Mouse (Mus musculus) liver, embryonic 16.5 days (tissue): ENCODE results near the gene Mcl1. TPM values are rescaled to one million over a fixed set of nuclear protein-coding genes. Genes with fewer than 3 reads are reported as not detected.

Source experiments
- ATAC-seq: fragments of 200-750 bp; cut with Nextera tagmentation; 2 replicates; pipeline ENCODE4 v1.8.0; 2017; ENCODE audit warnings: low read depth, mild to moderate bottlenecking, moderate number of reproducible peaks, moderate library complexity
- H3K27ac ChIP-seq: fragments of 300-500 bp; sonication (generic); 2 replicates; pipeline ENCODE4 v1.5.1; 2014; ENCODE audit warnings: mild to moderate bottlenecking, low read length
- H3K27me3 ChIP-seq: fragments of 300-500 bp; sonication (generic); 2 replicates; pipeline ENCODE4 v1.6.1; 2014; ENCODE audit warnings: low read depth, low read length, mixed read lengths; ENCODE audit not compliant: control insufficient read depth, insufficient read depth
- H3K36me3 ChIP-seq: fragments of 300-500 bp; sonication (generic); 2 replicates; pipeline ENCODE4 v1.6.1; 2014; ENCODE audit warnings: mild to moderate bottlenecking; ENCODE audit not compliant: control insufficient read depth, insufficient read depth
- H3K4me1 ChIP-seq: fragments of 300-500 bp; sonication (generic); 2 replicates; pipeline ENCODE4 v1.6.1; 2014; ENCODE audit warnings: low read depth, low read length, mixed read lengths; ENCODE audit not compliant: control insufficient read depth
- H3K4me2 ChIP-seq: fragments of 300-500 bp; sonication (generic); 2 replicates; pipeline ENCODE4 v1.6.1; 2014; ENCODE audit warnings: low read depth, low read length, mixed read lengths
- H3K4me3 ChIP-seq: fragments of 300-500 bp; sonication (generic); 2 replicates; pipeline ENCODE4 v1.5.1; 2014; ENCODE audit warnings: low read depth, mild to moderate bottlenecking, low read length
- H3K9ac ChIP-seq: fragments of 300-500 bp; sonication (generic); 2 replicates; pipeline ENCODE4 v1.6.1; 2014; ENCODE audit warnings: low read depth, low read length
- H3K9me3 ChIP-seq: fragments of 300-500 bp; sonication (generic); replicated peaks from 2 replicates; pipeline ENCODE4 v1.6.1; 2016; ENCODE audit warnings: low read length; ENCODE audit not compliant: control insufficient read depth
- WGBS: fragments of 180-500 bp; shearing (Covaris S2); extraction: QIAGEN DNeasy Blood & Tissue Kit; methylation state at CpG from one replicate; pipeline ENCODE4 v1.1.7; 2014; ENCODE audit not compliant: insufficient replicate concordance; 5-methylcytosine and 5-hydroxymethylcytosine counted together
- polyA plus RNA-seq: library from polyadenylated mRNA; unstranded; fragments of >200 nt; fragmentation: Nextera tagmentation; extraction: Ambion mirVana; gene quantifications from 2 replicates; pipeline ENCODE4 v1.2.1, GENCODE M21; 2015

Mcl1 gene
- polyA plus RNA-seq, 1 experiment from 2014 or later, result 14.5 TPM

DNA sequence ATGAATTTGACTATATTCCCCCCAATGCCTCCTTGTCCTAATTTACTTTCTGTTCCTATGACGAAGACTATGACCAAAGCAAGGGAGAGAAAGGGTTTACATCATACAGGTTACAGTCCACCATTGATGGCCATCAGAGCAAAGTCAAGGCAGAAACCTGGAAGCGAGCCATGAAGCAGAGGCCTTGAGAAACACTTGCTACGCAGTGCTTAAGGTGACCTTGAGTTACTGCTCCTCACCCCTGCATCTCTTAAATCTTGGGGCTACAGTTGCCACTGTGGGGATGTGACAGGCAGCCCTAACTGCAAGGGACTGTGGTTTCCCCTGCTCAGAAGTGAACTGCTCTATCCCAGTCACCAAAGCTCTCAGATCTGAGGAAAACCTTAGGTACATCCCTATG is 44.7 kb downstream of the Mcl1 start:
- WGBS, result 73% methylated on average over 3 of the region's 3 CpGs
- Histone ChIP-seq H3K36me3 (no peaks in the 10 kb centered on the region), H3K27me3 (no peaks in the 10 kb centered on the region), H3K4me3 (no peak overlapping the region), H3K27ac (no peak overlapping the region), H3K4me2 (no peak overlapping the region), H3K4me1 (peaks cover 6% of the 10 kb centered on the region), H3K9ac (no peak overlapping the region), H3K9me3 (no peaks in the 10 kb centered on the region)
- ATAC-seq, result no peak

DNA sequence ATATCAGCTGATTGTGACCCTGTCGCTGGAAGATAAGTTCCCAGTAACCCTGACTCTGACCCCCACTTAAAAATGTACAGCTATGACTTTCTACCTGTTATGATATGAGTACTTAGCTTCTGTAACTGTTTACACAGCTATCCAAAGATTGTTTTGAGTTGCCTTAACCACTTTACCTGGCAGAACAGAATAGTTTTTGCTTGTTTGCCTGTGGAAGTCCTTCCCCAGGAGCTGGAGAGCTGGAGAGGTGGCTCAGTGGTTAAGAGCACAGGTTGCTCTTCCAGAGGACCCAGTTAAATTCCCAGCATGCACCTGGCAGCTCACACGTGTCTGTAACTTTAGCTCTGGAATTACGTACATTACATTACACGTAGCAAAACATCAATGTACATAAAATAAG is 46.0 kb downstream of the Mcl1 start:
- H3K36me3 ChIP-seq, result no peaks in the 10 kb centered on the region
- H3K4me1 ChIP-seq, result peaks cover 6% of the 10 kb centered on the region
- H3K4me2 ChIP-seq, result no peak overlapping the region
- H3K4me3 ChIP-seq, result no peak overlapping the region
- 67% methylated on average over 4 of the region's 4 CpGs for WGBS
- no peak overlapping the region for H3K27ac ChIP-seq
- H3K27me3 ChIP-seq, result no peaks in the 10 kb centered on the region
- no peaks in the 10 kb centered on the region for H3K9me3 ChIP-seq
- ATAC-seq, result no peak
- no peak overlapping the region for H3K9ac ChIP-seq

DNA sequence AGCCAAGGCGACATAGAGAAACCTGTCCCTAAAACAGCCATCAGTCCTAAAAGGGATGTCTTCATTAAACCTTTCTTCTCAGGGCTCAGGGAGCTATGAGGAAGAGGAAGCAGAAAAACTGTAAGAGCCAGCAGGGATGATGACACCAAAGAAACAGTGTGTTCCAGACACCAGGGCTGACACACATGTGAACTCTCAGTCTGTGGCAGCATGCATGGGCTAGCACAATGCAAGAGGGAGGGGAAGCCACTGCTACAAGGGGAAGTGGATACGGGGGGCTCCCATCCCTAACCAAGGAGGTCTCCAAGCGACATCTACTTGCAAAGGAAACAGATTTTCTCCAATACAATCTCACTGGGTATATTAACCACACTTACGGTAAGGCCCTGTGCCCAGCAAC is 47.7 kb downstream of the Mcl1 start:
- H3K27ac ChIP-seq, result no peak overlapping the region
- no peak overlapping the region for H3K9ac ChIP-seq
- ATAC-seq, result no peak; the same call in 1 of the 2 replicates
- H3K27me3 ChIP-seq, result no peaks in the 10 kb centered on the region
- peaks cover 6% of the 10 kb centered on the region for H3K4me1 ChIP-seq
- H3K9me3 ChIP-seq, result no peaks in the 10 kb centered on the region
- WGBS, result 50% methylated on average over 4 of the region's 4 CpGs
- no peak overlapping the region for H3K4me2 ChIP-seq
- no peak overlapping the region for H3K4me3 ChIP-seq
- no peaks in the 10 kb centered on the region for H3K36me3 ChIP-seq

DNA sequence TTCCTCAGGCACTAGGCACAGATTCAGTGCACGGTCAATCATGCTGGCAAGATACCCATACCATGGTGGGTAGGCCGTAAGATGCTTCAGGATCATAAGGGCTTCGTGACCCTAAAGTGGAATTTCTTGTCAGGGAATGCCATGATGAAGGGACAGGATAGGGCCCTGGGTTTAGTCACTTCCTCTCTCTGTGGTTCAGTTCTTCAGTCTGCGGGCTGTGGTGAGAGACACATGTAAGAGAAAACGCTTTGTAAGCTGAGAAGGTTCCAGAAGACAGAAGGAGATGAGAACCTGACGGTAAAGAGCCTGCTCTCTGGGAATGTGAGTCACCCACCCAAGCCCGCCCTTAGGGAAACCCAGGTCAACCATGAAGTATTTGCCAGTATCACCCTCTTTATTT is 48.9 kb downstream of the Mcl1 start:
- no peak for ATAC-seq
- H3K4me3 ChIP-seq, result no peak overlapping the region
- H3K4me2 ChIP-seq, result no peak overlapping the region
- H3K9me3 ChIP-seq, result no peaks in the 10 kb centered on the region
- H3K27ac ChIP-seq, result no peak overlapping the region
- no peak overlapping the region for H3K9ac ChIP-seq
- no peaks in the 10 kb centered on the region for H3K27me3 ChIP-seq
- H3K36me3 ChIP-seq, result no peaks in the 10 kb centered on the region
- 40% methylated on average over 7 of the region's 7 CpGs for WGBS
- H3K4me1 ChIP-seq, result no peaks in the 10 kb centered on the region

DNA sequence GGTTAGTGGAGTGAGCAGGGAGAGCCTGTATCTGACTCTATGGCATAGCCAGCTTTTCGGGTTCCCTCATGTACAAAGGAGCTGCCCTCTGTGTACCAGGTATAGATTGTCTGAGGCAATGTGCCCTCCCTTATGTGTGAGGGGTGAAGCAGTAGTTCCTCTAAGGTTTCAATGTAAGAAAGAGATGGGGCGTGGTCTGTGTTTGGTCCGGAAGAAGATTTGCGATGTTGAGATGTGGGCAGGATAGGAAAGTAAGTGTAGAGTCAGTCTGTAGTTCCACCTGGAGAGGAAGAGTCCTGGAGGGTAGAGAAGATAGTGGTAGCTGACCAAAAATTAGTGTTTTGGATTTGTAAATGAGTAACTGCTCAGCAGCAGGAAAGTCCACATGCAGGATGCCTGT is 50.5 kb downstream of the Mcl1 start:
- no peak for ATAC-seq
- Histone ChIP-seq H3K36me3 (no peaks in the 10 kb centered on the region), H3K4me3 (no peak overlapping the region), H3K27ac (no peak overlapping the region), H3K9me3 (no peaks in the 10 kb centered on the region), H3K4me1 (no peaks in the 10 kb centered on the region), H3K27me3 (no peaks in the 10 kb centered on the region), H3K4me2 (no peak overlapping the region), H3K9ac (no peak overlapping the region)
- 66% methylated on average over 4 of the region's 4 CpGs for WGBS

DNA sequence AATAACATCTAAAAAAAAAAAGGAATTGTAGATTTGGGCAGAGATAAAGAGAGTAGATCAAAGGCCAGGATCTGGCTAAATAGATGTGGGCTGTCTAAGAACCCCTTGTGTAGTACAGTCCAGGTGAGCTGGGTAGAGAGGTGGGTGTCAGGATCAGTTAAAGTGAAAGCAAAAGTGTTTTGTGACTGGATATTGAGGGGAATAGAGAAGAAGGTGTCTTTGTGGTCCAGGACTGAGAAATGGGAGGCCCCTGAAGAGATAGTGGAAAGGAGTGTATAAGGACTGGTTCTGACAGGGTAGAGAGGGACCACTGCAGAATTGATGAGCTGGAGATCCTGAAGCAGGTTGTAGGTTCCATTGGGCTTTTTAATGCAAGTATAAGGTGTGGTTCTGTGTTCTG is 51.4 kb downstream of the Mcl1 start:
- no peak overlapping the region for H3K27ac ChIP-seq
- no peak overlapping the region for H3K9ac ChIP-seq
- H3K4me3 ChIP-seq, result no peak overlapping the region
- ATAC-seq, result no peak
- H3K4me1 ChIP-seq, result no peaks in the 10 kb centered on the region
- no peaks in the 10 kb centered on the region for H3K9me3 ChIP-seq
- no peak overlapping the region for H3K4me2 ChIP-seq
- no peaks in the 10 kb centered on the region for H3K27me3 ChIP-seq
- no peaks in the 10 kb centered on the region for H3K36me3 ChIP-seq

Other genes starting within 250 kb of the Mcl1 start
- gene Arnt, start 224.4 kb upstream of the Mcl1 start, polyA plus RNA-seq, result 16.7 and 16.9 TPM in 2 replicates
- 1.0 and 1.3 TPM in 2 replicates for gene Ctsk, start 159.5 kb upstream of the Mcl1 start, polyA plus RNA-seq
- 38.4 and 38.5 TPM in 2 replicates for gene Ctss, start 132.0 kb upstream of the Mcl1 start, polyA plus RNA-seq
- not detected in 2 replicates for gene Hormad1, start 99.1 kb upstream of the Mcl1 start, polyA plus RNA-seq
- 31.4 and 33.2 TPM in 2 replicates for gene Golph3l, start 69.9 kb upstream of the Mcl1 start, polyA plus RNA-seq
- 32.8 and 33.4 TPM in 2 replicates for gene Ensa, start 33.8 kb upstream of the Mcl1 start, polyA plus RNA-seq
- 0.74 and 0.83 TPM in 2 replicates for gene Adamtsl4, start 29.1 kb downstream of the Mcl1 start, polyA plus RNA-seq
- gene Ecm1, start 80.8 kb downstream of the Mcl1 start, polyA plus RNA-seq, result 21.2 and 26.7 TPM in 2 replicates
- gene Tars2, start 101.4 kb downstream of the Mcl1 start, polyA plus RNA-seq, result 33.0 and 33.9 TPM in 2 replicates
- gene Rprd2, start 160.1 kb downstream of the Mcl1 start, polyA plus RNA-seq, result 7.7 and 7.9 TPM in 2 replicates
- gene Prpf3, start 197.1 kb downstream of the Mcl1 start, polyA plus RNA-seq, result 23.1 and 23.7 TPM in 2 replicates
- 156 and 178 TPM in 2 replicates for gene Mrps21, start 212.7 kb downstream of the Mcl1 start, polyA plus RNA-seq
- gene Ciart, start 223.5 kb downstream of the Mcl1 start, polyA plus RNA-seq, result 0.78 and 1.1 TPM in 2 replicates
- gene BC028528, start 233.2 kb downstream of the Mcl1 start, polyA plus RNA-seq, result 5.5 and 6.8 TPM in 2 replicates
- 10.9 and 12.6 TPM in 2 replicates for gene Aph1a, start 235.2 kb downstream of the Mcl1 start, polyA plus RNA-seq
- 14.6 and 15.4 TPM in 2 replicates for gene Car14, start 245.9 kb downstream of the Mcl1 start, polyA plus RNA-seq